Mouse (Mus musculus) kidney, postnatal 0 days (tissue): ENCODE measurements around the gene Fndc3a. TPM values are rescaled to one million over a fixed set of nuclear protein-coding genes. Genes with fewer than 3 reads are reported as not detected.

ENCODE experiments used
- ATAC-seq: fragments of 200-750 bp; cut with Nextera tagmentation; replicated peaks from 2 replicates; pipeline ENCODE4 v1.8.0; 2017; ENCODE audit warnings: low read depth, moderate number of reproducible peaks, moderate TSS enrichment, moderate library complexity; ENCODE audit not compliant: low FRiP score
- DNase-seq: peaks from one replicate; pipeline ENCODE4 v3.0.0-alpha.2; 2016; ENCODE audit warnings: low spot score
- H3K27ac ChIP-seq: fragments of 300-500 bp; sonication (generic); 2 replicates; pipeline ENCODE4 v1.5.1; 2014; ENCODE audit warnings: mild to moderate bottlenecking
- H3K27me3 ChIP-seq: fragments of 300-500 bp; sonication (generic); 2 replicates; pipeline ENCODE4 v1.6.1; 2014; ENCODE audit warnings: low read length, mixed read lengths; ENCODE audit not compliant: insufficient read depth
- H3K36me3 ChIP-seq: fragments of 300-500 bp; sonication (generic); 2 replicates; pipeline ENCODE4 v1.6.1; 2014; ENCODE audit warnings: low read length, mixed read lengths; ENCODE audit not compliant: insufficient read depth
- H3K4me1 ChIP-seq: fragments of 300-500 bp; sonication (generic); replicated peaks from 2 replicates; pipeline ENCODE4 v1.6.1; 2014; ENCODE audit warnings: antibody characterized with exemption, low read length, mixed read lengths; ENCODE audit not compliant: insufficient read depth
- H3K4me2 ChIP-seq: fragments of 300-500 bp; sonication (generic); 2 replicates; pipeline ENCODE4 v1.6.1; 2014; ENCODE audit warnings: mild to moderate bottlenecking, low read length, moderate library complexity, mixed read lengths
- H3K4me3 ChIP-seq: fragments of 300-500 bp; sonication (generic); replicated peaks from 2 replicates; pipeline ENCODE4 v1.5.1; 2014; ENCODE audit warnings: low read depth, low read length
- H3K9ac ChIP-seq: fragments of 300-500 bp; sonication (generic); 2 replicates; pipeline ENCODE4 v1.6.1; 2014; ENCODE audit warnings: low read depth, low read length
- H3K9me3 ChIP-seq: fragments of 300-500 bp; sonication (generic); replicated peaks from 2 replicates; pipeline ENCODE4 v1.6.1; 2016; ENCODE audit warnings: low read length, inconsistent platforms, mixed read lengths
- CTCF ChIP-seq: IDR thresholded peaks from 2 replicates; pipeline ENCODE4 v1.5.1; 2016; ENCODE audit warnings: antibody characterized with exemption, low read depth, mild to moderate bottlenecking, moderate library complexity
- WGBS: fragments of 180-500 bp; shearing (Covaris S2); extraction: QIAGEN DNeasy Blood & Tissue Kit; methylation state at CpG from one replicate; pipeline ENCODE4 v1.1.7; 2014; 5-methylcytosine and 5-hydroxymethylcytosine counted together
- polyA plus RNA-seq: library from polyadenylated mRNA; unstranded; fragments of >200 nt; fragmentation: Nextera tagmentation; extraction: Ambion mirVana; gene quantifications from 2 replicates; pipeline ENCODE4 v1.2.1, GENCODE M21; 2015

Gene Fndc3a
- polyA plus RNA-seq, 1 experiment from 2014 or later = 36.6 TPM

DNA sequence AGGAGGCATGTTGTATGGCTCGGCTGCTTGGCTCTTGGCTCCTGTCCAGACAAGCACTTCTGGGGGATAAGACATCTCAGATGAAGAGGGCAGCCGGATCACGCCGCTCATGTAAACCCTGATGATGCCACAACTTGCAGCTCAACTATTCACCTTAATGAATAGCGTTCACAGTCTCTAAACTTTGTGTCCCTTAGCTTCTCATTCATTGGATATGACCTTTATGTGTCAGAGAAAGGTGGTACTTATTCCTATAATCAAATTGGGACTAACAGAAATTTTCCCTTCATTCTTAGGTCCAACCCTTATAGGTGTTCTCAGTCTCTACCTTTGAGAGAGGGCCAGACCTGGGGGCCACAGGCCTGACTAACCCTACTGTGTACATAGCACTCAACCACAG is 218.1 kb downstream of the Fndc3a start, which contains the start of gene Gm9195:
TSS of gene Gm9195 (minus strand) at position 101 of the 400 bp plus-strand sequence.
- H3K4me1 ChIP-seq = no peaks in the 10 kb centered on the region
- no peak for TF ChIP-seq CTCF
- no peak for ATAC-seq

DNA sequence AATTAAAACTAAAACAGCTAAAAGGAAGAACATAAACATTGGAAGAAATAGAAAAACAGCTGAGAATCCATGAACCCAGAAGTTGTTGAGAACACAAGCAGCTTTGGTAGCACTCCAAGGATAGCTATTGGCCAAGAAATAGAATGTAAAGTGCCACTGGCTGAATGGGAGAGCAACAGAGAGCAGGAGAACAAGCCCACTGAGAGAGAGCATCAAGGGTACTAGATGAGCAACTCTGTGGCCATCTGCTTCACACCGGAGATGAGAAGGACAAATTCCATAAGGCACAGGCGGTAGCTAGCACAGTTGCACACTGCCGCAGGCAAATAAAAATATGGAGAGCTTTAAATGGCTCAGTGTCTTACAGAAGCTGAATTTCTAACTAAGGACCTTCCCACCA is 219.4 kb downstream of the Fndc3a start:
- Histone ChIP-seq H3K27ac (no peak overlapping the region), H3K27me3 (no peaks in the 10 kb centered on the region), H3K4me3 (no peak overlapping the region), H3K9me3 (no peaks in the 10 kb centered on the region), H3K36me3 (no peaks in the 10 kb centered on the region), H3K4me2 (no peak overlapping the region), H3K9ac (no peak overlapping the region), H3K4me1 (no peaks in the 10 kb centered on the region)
- DNase-seq (no peak), ATAC-seq (no peak)
- TF ChIP-seq CTCF = no peak
- WGBS = 94% methylated on average over 3 of the region's 3 CpGs

More for the DNA sequence above, 218.1 kb downstream of the Fndc3a start, which contains the start of gene Gm9195:
- WGBS = 79% methylated on average over 5 of the region's 5 CpGs
- no peak within 1 kb of the TSS for H3K27ac ChIP-seq
- no peak within 1 kb of the TSS for H3K4me3 ChIP-seq
- no peak for DNase-seq
- H3K9ac ChIP-seq = no peak within 1 kb of the TSS
- H3K4me2 ChIP-seq = no peak within 1 kb of the TSS
- no peaks in the 10 kb centered on the region for H3K9me3 ChIP-seq
- no peaks in the 10 kb centered on the region for H3K36me3 ChIP-seq
- no peaks in the 10 kb centered on the region for H3K27me3 ChIP-seq

Other genes with a start within 250 kb of the Fndc3a start
- not detected in 2 replicates for gene Gm9195, start 218.2 kb downstream of the Fndc3a start, polyA plus RNA-seq